16 mouse cellular contexts compared by ENCODE assay signal in genomic region chr7:107504761-107505712, GRCm38 (mm10).
A peak's percentile ranks its signal among the peaks of the same experiment; 100 is the strongest.
DNase-seq lines count a peak whose midpoint lies in the region; ATAC-seq and TF ChIP-seq lines count a peak whose summit lies in the region.
"Had no signal": no experiment of that assay in that cellular context is flagged by ENCODE, and none has a peak within 500 bp of the region (broad histone marks: within the 10 kb centered on the region; RNA-seq: fewer than 3 reads in every experiment).

No protein-coding gene starts in this region.

- no peaks in the 10 kb centered on the region for H3K9me3 ChIP-seq in forebrain, embryonic 14.5 days (replicated peaks; ENCODE audit: control insufficient read depth, low read length)
- no peaks in the 10 kb centered on the region for H3K9me3 ChIP-seq in forebrain, embryonic 12.5 days
- H3K9me3 ChIP-seq in midbrain, embryonic 15.5 days = no peaks in the 10 kb centered on the region
- H3K9me3 ChIP-seq: liver, embryonic 13.5 days had no signal

- H3K9ac ChIP-seq in forebrain, embryonic 14.5 days (ENCODE audit: low read length) = no peak overlapping the region
- no peak overlapping the region for H3K9ac ChIP-seq in forebrain, embryonic 12.5 days
- no peak overlapping the region for H3K9ac ChIP-seq in midbrain, embryonic 15.5 days
- H3K9ac ChIP-seq: liver, embryonic 13.5 days had no signal

- 42% methylated on average over 5 of the region's 5 CpGs for WGBS in forebrain, embryonic 14.5 days
- 52% methylated on average over 5 of the region's 5 CpGs for WGBS in forebrain, embryonic 12.5 days
- WGBS in midbrain, embryonic 15.5 days = 38% methylated on average over 5 of the region's 5 CpGs

- H3K27me3 ChIP-seq in forebrain, embryonic 14.5 days (replicated peaks; ENCODE audit: control insufficient read depth, insufficient read depth, low read length) = no peaks in the 10 kb centered on the region
- H3K27me3 ChIP-seq in forebrain, embryonic 12.5 days = no peaks in the 10 kb centered on the region
- H3K27me3 ChIP-seq in midbrain, embryonic 15.5 days (replicated peaks) = no peaks in the 10 kb centered on the region
- H3K27me3 ChIP-seq: liver, embryonic 13.5 days had no signal

- no peak for TF ChIP-seq CTCF in brain, embryonic 14.5 days (IDR thresholded peaks at IDR 0.05; ENCODE audit: borderline replicate concordance, extremely low read depth, insufficient read depth, insufficient read length)

- H3K36me3 ChIP-seq in forebrain, embryonic 14.5 days (ENCODE audit: control insufficient read depth, insufficient read depth, low read length) = no peaks in the 10 kb centered on the region
- no peaks in the 10 kb centered on the region for H3K36me3 ChIP-seq in forebrain, embryonic 12.5 days (replicated peaks)
- no peaks in the 10 kb centered on the region for H3K36me3 ChIP-seq in midbrain, embryonic 15.5 days (replicated peaks)
- H3K36me3 ChIP-seq: liver, embryonic 13.5 days had no signal

- H3K4me1 ChIP-seq in forebrain, embryonic 14.5 days (ENCODE audit: control insufficient read depth, insufficient read depth, low read length) = no peaks in the 10 kb centered on the region
- H3K4me1 ChIP-seq in forebrain, embryonic 12.5 days = peaks cover 10% of the 10 kb centered on the region; the same call in 1 of the 2 replicates
- H3K4me1 ChIP-seq in midbrain, embryonic 15.5 days = peaks cover 13% of the 10 kb centered on the region; the same call in 1 of the 2 replicates
- H3K4me1 ChIP-seq: liver, embryonic 13.5 days had no signal

- H3K4me3 ChIP-seq in forebrain, embryonic 14.5 days (ENCODE audit: low read depth, low read length) = no peak overlapping the region
- no peak overlapping the region for H3K4me3 ChIP-seq in forebrain, embryonic 12.5 days (replicated peaks)
- H3K4me3 ChIP-seq in midbrain, embryonic 15.5 days = no peak overlapping the region
- H3K4me3 ChIP-seq: liver, embryonic 13.5 days had no signal

- peak; percentile 30 for ATAC-seq in forebrain, embryonic 14.5 days
- no peak for ATAC-seq in forebrain, embryonic 12.5 days (ENCODE audit: low FRiP score)
- ATAC-seq in midbrain, embryonic 15.5 days (replicated peaks) = peak; percentile 72
- ATAC-seq in megakaryocyte-erythroid progenitor cell, adult 5-6 weeks (replicated peaks; ENCODE audit: low FRiP score, low TSS enrichment, poor library complexity, severe bottlenecking) = no peak
- ATAC-seq in inflammation-experienced regulatory T-cells, adult 6 months = no peak

- no peak overlapping the region for H3K27ac ChIP-seq in forebrain, embryonic 14.5 days (ENCODE audit: low read depth, low read length)
- H3K27ac ChIP-seq in forebrain, embryonic 12.5 days = no peak overlapping the region
- H3K27ac ChIP-seq in midbrain, embryonic 15.5 days = peak overlapping the region; percentile 65
- H3K27ac ChIP-seq: kidney, postnatal 0 days; liver, embryonic 13.5 days had no signal

- DNase-seq in forebrain, embryonic 14.5 days (ENCODE audit: low spot score) = peak; percentile 38
- DNase-seq in left cerebral cortex, postnatal 4 days = peak; percentile 63
- no peak for DNase-seq in left cerebral cortex, postnatal 10 days (ENCODE audit: extremely low spot score in 1 of 2, low spot score in 2 of 2)
- peak; percentile 46 for DNase-seq in brain, embryonic 14.5 days (ENCODE audit: low read depth)
- DNase-seq: adrenal gland, postnatal 36 days; B cell, adult 2 months; cerebellum, adult 11-12 months; embryo, embryonic 11 days; gastrocnemius, postnatal 36 days; liver, embryonic 13.5 days; lung, postnatal 10 days had no signal

- TF ChIP-seq POLR2A in brain, embryonic 14.5 days (IDR thresholded peaks at IDR 0.05; ENCODE audit: borderline replicate concordance, extremely low read depth, insufficient read depth, insufficient read length, poor library complexity, severe bottlenecking) = no peak

- H3K4me2 ChIP-seq in forebrain, embryonic 14.5 days (ENCODE audit: low read length) = no peak overlapping the region
- no peak overlapping the region for H3K4me2 ChIP-seq in forebrain, embryonic 12.5 days
- no peak overlapping the region for H3K4me2 ChIP-seq in midbrain, embryonic 15.5 days
- H3K4me2 ChIP-seq: liver, embryonic 13.5 days had no signal

- intact Hi-C loops in left cerebral cortex, postnatal 4 days (cut with DNase I) = no loop called here
- intact Hi-C loops in left cerebral cortex, postnatal 10 days (cut with DNase I) = no loop called here

Comparison
In these comparisons a context has a peak if more than half of its experiments do, and no peak if none do; other contexts are left out.
1. ATAC-seq: peak in forebrain, embryonic 14.5 days (single experiment) and midbrain, embryonic 15.5 days (single experiment); none in forebrain, embryonic 12.5 days (single experiment), megakaryocyte-erythroid progenitor cell, adult 5-6 weeks (single experiment) and inflammation-experienced regulatory T-cells, adult 6 months (single experiment).
2. DNase-seq: peak in forebrain, embryonic 14.5 days (single experiment), left cerebral cortex, postnatal 4 days (single experiment) and brain, embryonic 14.5 days (single experiment); none in left cerebral cortex, postnatal 10 days (0 of 2).